Mouse (Mus musculus): ENCODE results near the gene Fam120b. TPM values are rescaled to one million over a fixed set of nuclear protein-coding genes. Genes with fewer than 3 reads are reported as not detected.

Gene Fam120b
- polyA plus RNA-seq (2012; ENCODE audit: insufficient read depth, insufficient read length, missing spikeins): 7.7 and 10.2 TPM in 2 replicates

DNA sequence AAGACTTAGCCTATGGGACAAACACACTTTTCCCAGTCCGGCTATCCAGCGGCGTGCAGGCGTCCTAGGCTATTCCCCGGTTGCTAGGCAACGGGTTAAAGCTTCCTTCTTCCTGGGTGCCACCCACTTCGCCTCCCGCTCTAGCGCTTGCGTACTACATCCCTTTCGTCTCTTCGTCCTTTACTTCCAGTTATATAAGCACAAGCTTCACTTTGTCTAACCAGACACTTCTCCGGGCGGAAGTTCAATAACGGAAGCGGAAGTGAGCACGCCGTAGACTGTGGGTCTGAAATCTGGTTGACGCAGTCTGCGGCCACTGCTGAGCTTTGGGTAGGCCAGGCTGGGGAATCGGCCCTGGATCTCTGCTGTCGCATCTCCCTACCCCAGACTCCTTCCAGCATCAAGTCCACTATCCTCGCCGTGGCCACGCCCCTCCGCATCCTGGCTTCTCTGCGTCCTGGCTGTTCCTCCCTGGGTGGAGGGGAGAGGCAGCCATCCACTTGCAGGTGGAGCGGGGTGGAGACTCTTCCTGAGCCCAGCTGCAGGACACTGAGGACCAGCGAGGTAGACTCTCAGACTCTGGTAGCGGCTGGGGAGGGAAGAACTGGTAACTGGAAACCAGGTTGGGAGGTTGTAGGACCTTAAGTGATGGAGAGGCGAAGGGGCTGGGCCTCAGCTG is at the start of gene Fam120b:
Fam120b (plus strand) TSS at position 206 of the 679 bp plus-strand sequence.
- Histone ChIP-seq H3K27ac (replicated peaks; ENCODE audit: low read depth, low read length) (peak within 1 kb of the TSS; percentile 61), H3K4me3 (ENCODE audit: insufficient read depth, low read depth, low read length) (peak within 1 kb of the TSS; percentile 78), H3K4me1 (ENCODE audit: control insufficient read depth, insufficient read depth, insufficient read length, low read length) (no peaks in the 10 kb centered on the region)

DNA sequence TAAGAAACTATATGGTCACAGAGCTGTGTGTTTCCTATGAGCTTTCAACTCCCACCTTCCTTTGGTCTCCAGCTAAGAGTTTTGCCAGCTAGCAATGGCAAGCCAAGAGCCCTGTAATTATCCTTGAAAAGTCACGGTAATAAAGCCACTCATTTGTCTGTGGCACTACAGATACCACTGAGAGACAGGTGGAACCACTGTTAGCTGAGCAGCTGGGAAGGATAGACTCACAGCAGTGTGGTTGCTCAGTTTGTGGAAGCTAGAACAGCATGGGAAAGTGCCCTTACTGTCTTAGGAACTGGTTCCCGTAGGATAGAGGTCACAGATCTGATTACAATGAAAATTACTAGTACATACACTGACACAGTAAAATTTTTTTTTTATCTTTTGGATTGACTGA is 45.9 kb upstream of the Fam120b start:
- Histone ChIP-seq H3K4me1 (ENCODE audit: control insufficient read depth, insufficient read depth, insufficient read length, low read length) (no peaks in the 10 kb centered on the region), H3K4me3 (ENCODE audit: insufficient read depth, low read depth, low read length) (no peak overlapping the region), H3K27ac (replicated peaks; ENCODE audit: low read depth, low read length) (no peak overlapping the region)

DNA sequence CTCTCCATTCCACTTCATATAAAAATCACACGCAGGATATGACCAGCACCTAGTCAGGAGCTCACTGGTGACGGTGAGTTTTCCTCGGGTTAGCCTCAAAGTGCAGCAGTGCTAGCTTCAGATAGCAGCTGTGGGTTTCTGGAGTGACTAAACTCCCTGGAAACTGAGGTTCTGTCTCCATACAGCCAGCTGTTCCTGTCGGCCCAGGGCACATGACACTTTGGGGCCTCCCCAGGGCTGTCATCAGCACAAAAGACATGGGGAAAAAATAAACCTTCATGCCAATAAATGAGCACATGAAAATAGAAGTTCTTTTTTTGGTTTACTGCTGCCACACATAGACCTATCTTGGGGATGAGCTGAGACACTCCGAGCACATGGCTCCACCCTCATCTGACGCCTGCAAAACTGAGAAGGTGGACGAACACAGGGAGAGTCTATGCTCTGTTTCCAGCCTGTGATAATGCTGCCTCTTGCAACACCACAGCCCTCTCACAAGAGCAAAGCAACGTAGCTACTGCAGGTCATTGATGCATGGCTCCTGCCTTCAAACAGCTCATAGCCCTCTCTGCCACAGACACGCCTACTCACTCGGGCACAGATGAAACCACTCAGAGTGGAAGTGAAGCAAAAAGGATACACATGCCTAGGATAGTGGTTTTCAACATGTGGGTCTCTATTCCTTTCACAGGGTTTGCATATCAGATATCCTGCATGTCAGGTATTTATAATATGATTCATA is 43.0 kb upstream of the Fam120b start:
- H3K27ac ChIP-seq (replicated peaks; ENCODE audit: low read depth, low read length): no peak overlapping the region
- H3K4me1 ChIP-seq (ENCODE audit: control insufficient read depth, insufficient read depth, insufficient read length, low read length): no peaks in the 10 kb centered on the region
- no peak overlapping the region for H3K4me3 ChIP-seq (ENCODE audit: insufficient read depth, low read depth, low read length)

DNA sequence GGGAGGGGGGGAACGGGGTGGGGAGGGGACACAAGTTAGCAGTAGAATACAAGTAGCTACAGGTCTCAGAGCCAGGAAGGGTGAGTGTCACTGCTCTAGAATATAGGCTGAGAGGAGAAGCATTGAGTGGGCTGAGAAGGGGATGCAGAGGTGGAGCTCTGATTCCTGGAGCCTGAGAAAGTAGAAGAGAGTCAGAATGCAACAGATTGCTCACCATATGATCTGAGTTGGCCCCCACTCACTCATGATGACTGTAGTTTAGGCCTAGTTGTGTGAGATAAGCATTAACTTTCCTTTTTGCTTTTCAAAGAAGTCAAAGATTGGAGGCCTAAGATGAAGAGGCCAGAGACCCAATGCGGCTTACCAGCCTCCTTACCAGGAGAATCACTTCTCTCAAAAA is 42.0 kb upstream of the Fam120b start:
- Histone ChIP-seq H3K4me1 (ENCODE audit: control insufficient read depth, insufficient read depth, insufficient read length, low read length) (no peaks in the 10 kb centered on the region), H3K4me3 (ENCODE audit: insufficient read depth, low read depth, low read length) (no peak overlapping the region), H3K27ac (replicated peaks; ENCODE audit: low read depth, low read length) (no peak overlapping the region)

DNA sequence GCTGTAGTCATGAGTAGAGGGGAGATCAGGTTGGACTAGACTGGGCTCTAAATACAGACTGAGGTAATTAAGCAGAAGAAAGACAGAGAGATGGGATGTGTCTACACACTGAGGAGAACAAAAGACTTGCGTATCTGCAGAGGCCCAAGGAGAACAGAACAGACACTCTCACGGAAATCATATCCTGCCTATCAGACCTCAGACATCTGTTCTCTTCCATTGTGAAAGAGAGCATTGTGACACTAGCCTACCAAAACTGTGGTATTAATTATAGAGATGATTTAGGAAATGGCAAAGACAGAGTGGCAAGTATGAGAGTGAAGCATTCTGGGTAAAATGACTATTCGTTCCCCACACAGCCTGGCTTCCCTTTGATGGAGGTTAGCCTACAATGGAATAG is 40.9 kb upstream of the Fam120b start:
- Histone ChIP-seq H3K27ac (replicated peaks; ENCODE audit: low read depth, low read length) (no peak overlapping the region), H3K4me3 (ENCODE audit: insufficient read depth, low read depth, low read length) (no peak overlapping the region), H3K4me1 (ENCODE audit: control insufficient read depth, insufficient read depth, insufficient read length, low read length) (no peaks in the 10 kb centered on the region)

DNA sequence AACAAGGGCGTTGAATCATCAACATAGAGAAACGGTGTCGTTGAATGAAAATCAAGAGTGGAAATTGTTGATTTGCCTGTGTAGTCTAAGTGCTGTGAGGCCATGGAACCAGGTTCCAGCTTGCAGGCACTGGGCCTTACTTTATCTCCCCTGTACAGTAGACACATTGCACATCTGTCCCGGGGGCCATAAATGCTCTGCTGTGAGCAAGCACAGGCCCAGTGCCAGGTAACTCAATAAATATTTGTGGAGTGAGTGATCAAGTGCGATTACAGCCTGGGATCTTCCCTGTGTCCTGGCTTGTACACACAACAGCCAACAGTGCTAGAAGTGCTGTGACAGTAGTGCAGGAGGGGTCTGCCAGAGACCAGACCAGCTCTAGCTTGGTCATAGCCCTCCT is 39.5 kb upstream of the Fam120b start:
- Histone ChIP-seq H3K4me3 (ENCODE audit: insufficient read depth, low read depth, low read length) (no peak overlapping the region), H3K4me1 (ENCODE audit: control insufficient read depth, insufficient read depth, insufficient read length, low read length) (no peaks in the 10 kb centered on the region), H3K27ac (replicated peaks; ENCODE audit: low read depth, low read length) (no peak overlapping the region)

DNA sequence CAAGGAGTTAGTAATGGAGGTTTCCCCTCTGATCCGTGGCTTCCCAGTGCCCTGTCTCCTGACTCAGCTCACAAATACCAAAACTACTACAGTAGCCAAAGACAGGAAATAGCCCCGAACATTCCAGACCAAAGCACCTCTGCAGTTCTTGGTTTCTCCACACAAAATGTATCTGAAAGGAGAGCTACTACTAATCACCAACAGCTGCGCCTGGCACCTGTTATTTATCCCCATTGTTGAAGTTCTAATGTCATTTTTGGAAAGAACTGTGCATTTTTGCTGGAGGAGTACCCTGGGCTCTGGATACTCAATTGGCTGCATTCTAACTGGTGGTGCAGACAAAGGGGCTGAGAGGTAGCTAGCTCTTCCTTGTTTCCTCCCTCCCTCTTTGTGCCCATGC is 38.9 kb upstream of the Fam120b start:
- Histone ChIP-seq H3K4me1 (ENCODE audit: control insufficient read depth, insufficient read depth, insufficient read length, low read length) (no peaks in the 10 kb centered on the region), H3K27ac (replicated peaks; ENCODE audit: low read depth, low read length) (no peak overlapping the region), H3K4me3 (ENCODE audit: insufficient read depth, low read depth, low read length) (no peak overlapping the region)

DNA sequence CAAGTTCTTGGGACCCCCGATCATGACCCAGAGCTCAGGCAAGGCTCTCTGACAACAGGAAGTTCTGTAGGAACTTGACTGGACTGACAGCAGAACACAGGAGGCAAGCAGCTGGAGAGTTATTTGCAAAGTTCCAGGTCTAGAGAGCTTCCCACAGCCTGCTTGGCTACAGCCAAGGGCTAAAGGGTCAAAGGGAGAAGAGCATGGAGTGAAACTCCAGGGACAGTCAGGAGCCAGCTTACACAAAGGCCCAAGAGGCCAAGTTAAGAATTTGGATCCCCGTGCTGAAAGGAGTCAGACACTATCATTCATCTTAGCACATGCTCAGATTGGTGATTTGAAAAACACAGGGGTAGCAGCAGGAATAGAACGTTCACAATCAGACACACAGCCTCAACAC is 32.3 kb upstream of the Fam120b start:
- Histone ChIP-seq H3K4me3 (ENCODE audit: insufficient read depth, low read depth, low read length) (no peak overlapping the region), H3K4me1 (ENCODE audit: control insufficient read depth, insufficient read depth, insufficient read length, low read length) (peaks cover 7% of the 10 kb centered on the region; the same call in 1 of the 2 replicates), H3K27ac (replicated peaks; ENCODE audit: low read depth, low read length) (no peak overlapping the region)

DNA sequence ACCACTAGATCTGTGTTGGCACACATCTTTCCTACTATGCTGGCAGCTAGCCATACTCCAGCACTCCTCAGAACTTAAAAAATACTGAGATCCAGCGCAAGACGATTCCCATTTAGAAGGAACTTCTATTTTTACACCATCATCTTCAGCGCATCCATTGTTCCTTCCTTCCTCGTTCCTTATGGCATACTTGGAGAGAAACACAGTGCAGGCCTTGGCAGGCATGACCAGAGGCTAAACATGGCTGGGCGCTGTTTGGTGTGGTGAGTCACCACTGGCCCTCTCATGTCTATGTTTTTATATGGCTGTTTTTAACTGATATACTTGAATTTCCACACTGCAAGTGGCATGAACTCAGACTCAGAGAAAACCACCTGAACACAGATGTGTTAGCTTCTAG is 30.4 kb upstream of the Fam120b start:
- Histone ChIP-seq H3K27ac (replicated peaks; ENCODE audit: low read depth, low read length) (no peak overlapping the region), H3K4me1 (ENCODE audit: control insufficient read depth, insufficient read depth, insufficient read length, low read length) (peaks cover 15% of the 10 kb centered on the region), H3K4me3 (ENCODE audit: insufficient read depth, low read depth, low read length) (no peak overlapping the region)

DNA sequence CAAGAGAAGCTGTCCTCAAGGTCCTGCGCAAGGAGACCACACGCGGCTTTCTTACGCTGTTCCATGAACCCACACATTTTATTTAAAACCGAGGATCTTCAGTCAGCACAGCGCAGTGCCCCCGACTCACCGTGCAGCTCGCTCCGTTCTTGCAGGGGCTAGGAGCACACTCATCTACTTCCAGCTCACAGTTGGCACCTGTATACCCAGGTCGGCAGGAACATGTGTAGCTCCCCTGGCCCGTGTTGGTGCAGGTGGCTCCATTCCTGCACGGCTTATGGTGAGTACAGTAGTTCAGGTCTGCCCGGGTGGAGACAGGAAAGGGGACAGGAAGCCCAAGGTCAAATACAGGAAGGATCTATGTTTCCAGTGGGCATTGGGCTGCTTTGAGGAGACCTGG is 25.6 kb upstream of the Fam120b start:
- H3K27ac ChIP-seq (replicated peaks; ENCODE audit: low read depth, low read length): no peak overlapping the region
- peaks cover 16% of the 10 kb centered on the region for H3K4me1 ChIP-seq (ENCODE audit: control insufficient read depth, insufficient read depth, insufficient read length, low read length)
- H3K4me3 ChIP-seq (ENCODE audit: insufficient read depth, low read depth, low read length): no peak overlapping the region

DNA sequence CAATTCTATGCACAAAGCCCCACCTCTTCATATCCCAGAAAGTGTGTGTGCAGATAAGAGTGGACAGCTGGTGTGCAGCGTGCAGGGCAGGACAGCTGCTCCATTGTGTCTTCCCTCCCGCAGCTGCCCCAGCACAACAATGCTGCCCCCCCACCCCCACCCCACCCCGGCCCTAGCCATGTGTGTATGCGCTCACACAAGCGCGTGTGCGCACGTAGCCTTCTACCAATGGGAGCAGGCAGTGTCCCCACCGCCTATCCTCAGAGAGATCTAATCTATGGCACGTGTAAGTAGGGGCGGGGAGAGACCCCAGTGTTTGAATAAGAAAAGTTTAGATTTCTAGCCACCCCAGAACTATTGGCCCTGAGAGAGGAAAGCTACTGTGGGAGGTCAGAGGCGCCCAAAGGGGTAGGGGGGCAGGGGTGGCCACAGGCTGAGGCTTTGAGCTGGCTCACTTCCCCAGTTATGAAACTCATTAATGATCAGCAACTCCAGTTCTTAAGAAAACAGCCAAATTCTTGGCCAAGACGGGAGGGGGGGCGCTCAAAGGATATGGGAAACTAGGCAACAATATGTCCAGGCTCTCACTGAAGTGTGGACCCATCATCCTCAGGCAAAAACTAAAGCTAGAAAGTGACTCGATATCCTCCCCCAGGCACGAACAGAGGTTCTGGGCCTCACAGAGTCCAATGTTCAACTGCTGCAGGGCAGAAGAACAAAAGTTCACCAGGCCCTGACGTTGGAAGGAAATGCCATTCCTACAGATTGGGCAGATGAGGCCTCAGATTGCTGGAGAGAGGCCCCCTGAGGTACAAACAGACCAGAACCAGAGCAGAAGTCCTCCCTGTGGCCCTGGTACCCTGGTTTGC is 23.8 kb upstream of the Fam120b start:
- peaks cover 9% of the 10 kb centered on the region for H3K4me1 ChIP-seq (ENCODE audit: control insufficient read depth, insufficient read depth, insufficient read length, low read length)
- H3K4me3 ChIP-seq (ENCODE audit: insufficient read depth, low read depth, low read length): peak overlapping the region; percentile 38
- H3K27ac ChIP-seq (replicated peaks; ENCODE audit: low read depth, low read length): peak overlapping the region; percentile 76

DNA sequence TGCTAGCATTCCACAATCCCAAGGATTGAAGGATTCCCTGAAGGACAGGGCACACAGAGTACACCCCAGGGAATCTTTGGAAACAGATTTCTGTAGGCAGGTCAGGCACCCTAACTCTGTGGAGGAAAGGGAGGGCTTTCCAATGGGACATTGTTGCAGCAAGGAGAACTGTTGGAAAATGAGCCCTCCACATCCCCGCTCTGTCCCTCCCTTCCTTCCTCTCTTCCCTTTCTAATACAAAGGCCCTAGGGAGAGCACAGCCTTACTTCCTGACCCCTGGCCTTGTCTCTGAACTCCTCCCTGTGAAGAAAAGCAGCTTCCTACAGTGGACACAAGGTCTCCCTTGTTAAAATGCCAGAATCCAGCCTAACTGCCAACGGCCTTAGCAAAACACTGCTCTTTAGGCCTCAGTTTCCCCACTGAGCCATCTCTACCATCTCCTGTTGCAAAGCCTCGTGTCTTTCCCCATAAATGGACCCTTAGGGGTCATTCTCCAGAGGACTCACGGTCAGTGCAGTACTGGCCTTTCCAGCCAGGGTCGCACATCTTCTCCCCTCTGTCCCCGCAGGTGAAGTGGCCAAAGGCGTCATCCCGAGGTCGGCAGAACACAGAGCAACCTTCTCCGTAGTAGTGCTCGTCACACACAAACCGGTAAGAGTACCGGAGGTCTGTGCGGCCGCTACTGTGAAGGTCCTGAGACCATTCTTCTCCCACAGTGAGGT is 22.9 kb upstream of the Fam120b start:
- Histone ChIP-seq H3K4me1 (ENCODE audit: control insufficient read depth, insufficient read depth, insufficient read length, low read length) (peaks cover 9% of the 10 kb centered on the region), H3K27ac (replicated peaks; ENCODE audit: low read depth, low read length) (peak overlapping the region; percentile 76)

DNA sequence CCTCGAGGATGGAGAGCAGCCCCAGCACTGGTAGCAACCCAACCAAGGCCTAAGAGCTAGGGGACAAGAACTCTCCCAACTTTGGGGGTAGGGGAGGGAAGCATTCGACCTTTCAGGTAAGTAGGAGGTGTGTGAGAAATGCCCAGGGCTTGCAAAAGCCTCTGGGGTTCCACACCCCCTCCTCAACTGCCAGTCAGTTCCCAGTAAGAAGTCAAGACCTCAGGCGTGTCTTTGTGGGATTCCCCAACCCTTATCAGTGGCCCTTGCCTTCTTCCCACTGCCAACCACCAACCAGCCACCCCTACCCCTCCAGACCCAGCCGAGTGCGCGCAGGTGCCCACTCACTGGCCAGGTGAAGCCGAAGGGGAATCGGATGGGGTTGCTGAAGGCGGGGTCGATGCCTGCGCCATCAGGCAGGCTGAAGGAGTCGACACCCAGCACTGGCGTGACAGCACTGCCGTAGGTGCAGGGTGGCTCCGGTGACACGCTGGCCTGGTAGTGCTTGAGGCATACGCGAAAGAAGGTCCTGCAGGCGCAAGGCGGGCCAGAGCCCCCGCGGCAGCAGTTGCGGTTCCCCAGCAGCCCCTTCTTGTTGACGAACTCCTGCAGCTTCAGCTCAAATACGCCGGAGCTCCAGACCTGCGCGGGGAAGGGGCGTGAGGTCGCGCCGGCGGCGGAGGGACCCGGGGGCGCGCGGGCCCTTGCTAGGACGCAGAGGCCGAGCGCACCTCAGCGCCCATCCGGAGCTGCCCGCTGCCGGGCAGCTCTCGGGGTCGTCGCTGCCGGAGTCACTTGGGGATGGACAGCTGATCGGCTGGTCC is 21.5 kb upstream of the Fam120b start:
- H3K27ac ChIP-seq (replicated peaks; ENCODE audit: low read depth, low read length): peak overlapping the region; percentile 64
- peak overlapping the region; percentile 76 for H3K4me3 ChIP-seq (ENCODE audit: insufficient read depth, low read depth, low read length)
- H3K4me1 ChIP-seq (ENCODE audit: control insufficient read depth, insufficient read depth, insufficient read length, low read length): peaks cover 9% of the 10 kb centered on the region

More for the DNA sequence above, 22.9 kb upstream of the Fam120b start:
- peak overlapping the region; percentile 76 for H3K4me3 ChIP-seq (ENCODE audit: insufficient read depth, low read depth, low read length)

DNA sequence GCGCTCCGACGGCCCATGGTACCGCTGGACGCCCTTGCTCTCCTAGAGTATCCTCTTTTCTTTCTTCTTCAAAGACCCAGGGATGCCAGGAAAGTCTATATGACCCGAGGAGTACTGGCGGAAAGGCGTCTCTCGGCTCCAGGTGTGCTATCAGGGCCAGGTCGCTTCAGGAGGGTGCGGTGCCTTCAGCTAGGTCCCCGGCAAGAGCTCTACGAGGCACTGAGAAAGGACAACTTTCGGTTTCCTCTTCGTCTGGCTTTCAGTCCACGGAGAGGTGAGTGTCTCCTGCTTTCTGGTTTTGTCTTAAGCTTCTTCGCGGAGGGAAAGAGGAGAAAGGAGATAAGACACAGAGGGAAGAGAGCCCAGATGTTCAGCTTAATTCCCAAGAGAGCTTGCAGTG is 20.8 kb upstream of the Fam120b start:
- H3K4me3 ChIP-seq (ENCODE audit: insufficient read depth, low read depth, low read length): peak overlapping the region; percentile 76
- peaks cover 5% of the 10 kb centered on the region for H3K4me1 ChIP-seq (ENCODE audit: control insufficient read depth, insufficient read depth, insufficient read length, low read length)
- H3K27ac ChIP-seq (replicated peaks; ENCODE audit: low read depth, low read length): peak overlapping the region; percentile 69

Data from brown adipose tissue, adult 24 weeks (tissue).